Mouse (Mus musculus): ENCODE results near the gene Rab30.
"Not testable (repeated sequence)": the region's sequence is repeated elsewhere in the genome, so short reads cannot be mapped to it uniquely, and the experiment has no call there.

The Rab30 gene

GRCm38 (mm10) chr7:92750395-92750794, 9.0 kb downstream of the Rab30 start:
- DNase-seq (ENCODE audit: low spot score) = no peak

- no peak for DNase-seq (ENCODE audit: low spot score)
Measured at GRCm38 (mm10) chr7:92758067-92758466, 16.7 kb downstream of the Rab30 start.

- DNase-seq (ENCODE audit: low spot score) = no peak
Measured at GRCm38 (mm10) chr7:92760651-92761050, 19.2 kb downstream of the Rab30 start.

GRCm38 (mm10) chr7:92761161-92761560, 19.8 kb downstream of the Rab30 start:
- no peak for DNase-seq (ENCODE audit: low spot score)

- DNase-seq (ENCODE audit: low spot score) = no peak
Measured at GRCm38 (mm10) chr7:92765426-92765825, 24.0 kb downstream of the Rab30 start.

- no peak for DNase-seq (ENCODE audit: low spot score)
Measured at GRCm38 (mm10) chr7:92766096-92767090, 25.0 kb downstream of the Rab30 start.

- DNase-seq (ENCODE audit: low spot score) = not testable (repeated sequence)
Measured at GRCm38 (mm10) chr7:92768116-92768515, 26.7 kb downstream of the Rab30 start.

- DNase-seq (ENCODE audit: low spot score) = no peak
Measured at GRCm38 (mm10) chr7:92768859-92769258, 27.5 kb downstream of the Rab30 start.

GRCm38 (mm10) chr7:92773006-92773405, 31.6 kb downstream of the Rab30 start:
- DNase-seq (ENCODE audit: low spot score) = no peak

- no peak for DNase-seq (ENCODE audit: low spot score)
Measured at GRCm38 (mm10) chr7:92773596-92773995, 32.2 kb downstream of the Rab30 start.

GRCm38 (mm10) chr7:92774741-92775140, 33.3 kb downstream of the Rab30 start:
- DNase-seq (ENCODE audit: low spot score) = no peak

- no peak for DNase-seq (ENCODE audit: low spot score)
Measured at GRCm38 (mm10) chr7:92775703-92776102, 34.3 kb downstream of the Rab30 start.

GRCm38 (mm10) chr7:92776647-92777046, 35.2 kb downstream of the Rab30 start:
- DNase-seq (ENCODE audit: low spot score) = no peak

- DNase-seq (ENCODE audit: low spot score) = no peak
Measured at GRCm38 (mm10) chr7:92777108-92777973, 35.9 kb downstream of the Rab30 start.

- no peak for DNase-seq (ENCODE audit: low spot score)
Measured at GRCm38 (mm10) chr7:92779058-92779457, 37.7 kb downstream of the Rab30 start.

- no peak for DNase-seq (ENCODE audit: low spot score)
Measured at GRCm38 (mm10) chr7:92781361-92781760, 40.0 kb downstream of the Rab30 start.

- DNase-seq (ENCODE audit: low spot score) = no peak
Measured at GRCm38 (mm10) chr7:92781948-92782347, 40.5 kb downstream of the Rab30 start.

GRCm38 (mm10) chr7:92782511-92782910, 41.1 kb downstream of the Rab30 start:
- DNase-seq (ENCODE audit: low spot score) = no peak

GRCm38 (mm10) chr7:92783166-92783806, 41.9 kb downstream of the Rab30 start:
- DNase-seq (ENCODE audit: low spot score) = no peak

GRCm38 (mm10) chr7:92783914-92784313, 42.5 kb downstream of the Rab30 start:
- no peak for DNase-seq (ENCODE audit: low spot score)

GRCm38 (mm10) chr7:92795749-92796148, 54.3 kb downstream of the Rab30 start:
- no peak for DNase-seq (ENCODE audit: low spot score)

GRCm38 (mm10) chr7:92796813-92797212, 55.4 kb downstream of the Rab30 start:
- DNase-seq (ENCODE audit: low spot score) = no peak

Measured in c-Kit-positive CD71-positive TER-119-positive erythroid progenitor cells, embryonic 14.5 days (primary cell).